Mouse (Mus musculus) midbrain, embryonic 12.5 days (tissue): ENCODE data around the gene Ulk4. TPM values are rescaled to one million over a fixed set of nuclear protein-coding genes. Genes with fewer than 3 reads are reported as not detected.
A peak's percentile ranks its signal among the peaks of the same experiment; 100 is the strongest.

Source experiments
- ATAC-seq: fragments of 200-750 bp; cut with Nextera tagmentation; 2 replicates; pipeline ENCODE4 v1.8.0; 2017; ENCODE audit warnings: low read depth, moderate TSS enrichment, moderate library complexity; ENCODE audit not compliant: low FRiP score
- H3K27ac ChIP-seq: fragments of 300-500 bp; sonication (generic); replicated peaks from 2 replicates; pipeline ENCODE4 v1.5.1; 2016; ENCODE audit warnings: mild to moderate bottlenecking
- H3K27me3 ChIP-seq: fragments of 300-500 bp; sonication (generic); 2 replicates; pipeline ENCODE4 v1.6.1; 2016; ENCODE audit warnings: mild to moderate bottlenecking
- H3K36me3 ChIP-seq: fragments of 300-500 bp; sonication (generic); 2 replicates; pipeline ENCODE4 v1.6.1; 2016
- H3K4me1 ChIP-seq: fragments of 300-500 bp; sonication (generic); 2 replicates; pipeline ENCODE4 v1.6.1; 2016
- H3K4me2 ChIP-seq: fragments of 300-500 bp; sonication (generic); replicated peaks from 2 replicates; pipeline ENCODE4 v1.6.1; 2016; ENCODE audit warnings: mild to moderate bottlenecking, moderate library complexity
- H3K4me3 ChIP-seq: fragments of 300-500 bp; sonication (generic); 2 replicates; pipeline ENCODE4 v1.5.1; 2016; ENCODE audit warnings: mild to moderate bottlenecking
- H3K9ac ChIP-seq: fragments of 300-500 bp; sonication (generic); replicated peaks from 2 replicates; pipeline ENCODE4 v1.6.1; 2016; ENCODE audit warnings: mild to moderate bottlenecking, moderate library complexity
- H3K9me3 ChIP-seq: fragments of 300-500 bp; sonication (generic); 2 replicates; pipeline ENCODE4 v1.6.1; 2016; ENCODE audit warnings: mild to moderate bottlenecking
- WGBS: fragments of 180-500 bp; shearing (Covaris S2); methylation state at CpG from one replicate; pipeline ENCODE4 v1.1.7; 2016; 5-methylcytosine and 5-hydroxymethylcytosine counted together
- polyA plus RNA-seq: library from polyadenylated mRNA; unstranded; fragments of >200 nt; fragmentation: Nextera tagmentation; extraction: Ambion mirVana; gene quantifications from 2 replicates; pipeline ENCODE4 v1.2.1, GENCODE M21; 2016

Gene Ulk4
- polyA plus RNA-seq, 1 experiment from 2014 or later: 193 TPM

DNA sequence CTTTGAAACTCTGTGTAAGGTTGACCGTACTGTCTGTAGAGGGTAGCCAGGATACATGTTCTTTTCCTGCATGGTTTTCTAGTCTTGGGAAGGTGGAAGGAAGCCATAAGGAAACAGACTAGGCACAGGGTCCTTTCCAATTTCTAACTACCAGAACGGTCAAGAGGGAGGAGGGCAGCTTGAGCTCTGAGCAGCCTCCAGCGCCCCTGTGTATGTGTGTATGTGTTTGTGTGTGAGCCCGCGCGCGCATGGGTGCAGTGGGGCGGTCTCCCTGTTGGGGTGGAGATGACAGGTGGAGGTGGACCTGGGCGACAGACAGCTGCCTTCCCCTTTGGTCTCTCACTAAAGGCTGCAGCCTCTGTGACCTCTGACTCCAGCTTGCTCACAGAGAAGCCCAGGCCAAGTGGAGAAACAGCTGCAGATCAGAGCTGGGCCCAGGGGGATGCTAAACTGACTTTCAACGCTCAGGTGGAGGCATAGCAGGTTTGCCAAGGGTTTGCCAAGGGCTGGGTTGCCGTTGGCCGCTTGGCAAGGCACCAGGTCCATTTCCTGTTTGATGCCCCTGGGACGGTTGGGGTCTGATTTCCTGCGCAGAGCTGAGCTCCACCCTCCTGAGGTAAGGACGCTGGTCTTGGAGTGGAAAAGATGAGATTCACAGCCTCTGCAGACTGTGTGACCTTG is 21.6 kb upstream of the Ulk4 start:
- ATAC-seq: no peak
- H3K4me3 ChIP-seq: peak overlapping the region; percentile 95
- H3K4me1 ChIP-seq: peaks cover 48% of the 10 kb centered on the region
- H3K27ac ChIP-seq: peak overlapping the region; percentile 70
- peak overlapping the region; percentile 95 for H3K9ac ChIP-seq
- peaks cover 12% of the 10 kb centered on the region for H3K27me3 ChIP-seq
- no peaks in the 10 kb centered on the region for H3K9me3 ChIP-seq
- no peaks in the 10 kb centered on the region for H3K36me3 ChIP-seq
- H3K4me2 ChIP-seq: peak overlapping the region; percentile 87
- WGBS: 31% methylated on average over 15 of the region's 15 CpGs

DNA sequence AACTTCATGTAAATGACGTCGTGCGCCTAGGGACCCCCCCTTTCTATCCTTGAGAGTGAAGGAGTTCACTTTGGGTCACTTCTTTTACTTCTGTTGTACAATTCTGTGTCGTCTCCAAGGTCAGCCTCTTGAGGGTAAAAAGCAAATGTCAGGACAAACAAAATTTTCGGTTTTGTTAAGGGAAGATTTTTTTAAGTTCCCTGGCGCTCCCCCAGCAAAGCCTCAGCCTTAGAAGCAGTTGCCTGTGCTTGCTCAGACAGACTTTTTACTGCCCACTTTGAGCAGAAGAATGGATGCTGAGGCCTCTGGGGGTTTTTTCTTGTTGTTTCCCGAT is 21.0 kb upstream of the Ulk4 start:
- H3K27ac ChIP-seq: peak overlapping the region; percentile 70
- 4% methylated on average over 7 of the region's 7 CpGs for WGBS
- H3K27me3 ChIP-seq: peaks cover 12% of the 10 kb centered on the region
- peak overlapping the region; percentile 95 for H3K4me3 ChIP-seq
- peak overlapping the region; percentile 95 for H3K9ac ChIP-seq
- H3K4me1 ChIP-seq: peaks cover 43% of the 10 kb centered on the region
- H3K36me3 ChIP-seq: no peaks in the 10 kb centered on the region
- peak overlapping the region; percentile 87 for H3K4me2 ChIP-seq
- ATAC-seq: no peak
- H3K9me3 ChIP-seq: no peaks in the 10 kb centered on the region

DNA sequence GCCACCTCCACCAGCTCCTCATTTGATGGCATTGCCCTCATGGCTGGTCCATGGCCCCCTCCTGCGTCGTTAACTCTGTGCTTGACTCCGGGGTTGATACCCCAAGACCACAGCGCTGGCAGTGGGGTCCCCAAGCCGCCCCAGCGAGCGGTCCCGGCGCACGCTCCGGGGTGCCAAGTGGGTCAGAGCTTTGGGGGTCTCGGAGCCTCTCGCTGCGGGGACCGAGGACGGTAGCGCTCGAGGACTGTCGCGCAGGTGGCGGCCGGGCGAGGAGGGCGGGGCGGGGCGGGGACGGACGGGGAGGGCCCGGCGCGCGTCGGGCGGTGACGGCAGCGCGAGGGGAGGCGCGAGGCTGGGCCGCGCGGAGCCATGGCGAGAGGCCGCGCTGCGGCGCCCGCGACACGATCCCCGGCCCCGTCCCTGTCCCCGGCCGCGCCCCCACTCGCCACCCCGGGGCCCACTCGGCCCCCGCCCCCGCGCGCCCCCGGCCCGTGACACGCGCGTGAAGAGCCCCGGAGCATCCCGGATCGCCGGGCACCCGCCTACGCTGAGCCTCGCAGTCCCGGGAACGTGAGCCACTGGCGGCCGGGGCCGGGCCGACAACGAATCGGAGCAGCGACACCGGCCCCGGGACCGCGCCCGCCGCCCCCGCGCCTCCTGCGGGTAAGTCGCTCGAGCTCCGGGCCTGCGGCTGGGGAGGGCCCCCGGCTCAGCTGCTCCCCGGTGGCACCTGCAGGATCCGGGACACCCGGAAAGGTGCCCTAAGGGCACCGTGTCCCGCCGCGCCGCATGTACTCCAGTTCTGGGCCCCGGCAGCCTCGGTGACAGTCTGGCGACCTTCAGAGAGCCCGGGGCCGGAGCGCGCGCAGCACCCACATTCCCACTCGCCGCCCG is 20.4 kb upstream of the Ulk4 start, which contains the start of gene Trak1:
Gene Trak1 (plus strand): TSS at position 332 of the 894 bp plus-strand sequence.
- Histone ChIP-seq H3K9me3 (no peaks in the 10 kb centered on the region), H3K36me3 (no peaks in the 10 kb centered on the region), H3K27me3 (peaks cover 12% of the 10 kb centered on the region), H3K27ac (peak within 1 kb of the TSS; percentile 70), H3K4me1 (peaks cover 38% of the 10 kb centered on the region), H3K9ac (peak within 1 kb of the TSS; percentile 95), H3K4me3 (peak within 1 kb of the TSS; percentile 95), H3K4me2 (peak within 1 kb of the TSS; percentile 87)
- peak; percentile 79 for ATAC-seq
- WGBS: under 1% methylated on average over 75 of the region's 116 CpGs

DNA sequence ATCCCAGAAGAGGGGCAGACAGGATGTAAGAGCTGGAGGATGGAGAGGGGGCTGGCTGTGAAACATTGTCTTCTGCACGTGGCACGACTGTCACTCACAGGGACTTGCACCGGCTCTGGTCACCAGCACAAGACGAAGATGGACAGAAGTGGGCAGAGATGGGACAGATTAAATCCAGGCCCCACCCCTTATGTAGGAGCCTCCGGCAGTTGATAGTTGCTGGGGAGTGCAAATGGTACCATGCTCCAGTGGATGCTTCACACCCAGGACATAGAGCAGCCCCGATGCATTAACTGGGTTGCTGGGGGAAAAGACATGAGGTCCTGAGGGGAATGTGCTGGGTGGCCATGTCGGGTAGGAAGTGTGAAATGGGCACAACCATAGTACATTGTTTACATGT is 18.2 kb upstream of the Ulk4 start:
- H3K4me2 ChIP-seq: no peak overlapping the region
- ATAC-seq: no peak
- 75% methylated on average over 7 of the region's 7 CpGs for WGBS
- no peak overlapping the region for H3K4me3 ChIP-seq
- no peak overlapping the region for H3K9ac ChIP-seq
- peaks cover 12% of the 10 kb centered on the region for H3K27me3 ChIP-seq
- 0 out of 2 replicates have a peak, but pooled peaks cover 7% of the 10 kb centered on the region for H3K9me3 ChIP-seq
- peaks cover 23% of the 10 kb centered on the region for H3K4me1 ChIP-seq
- no peaks in the 10 kb centered on the region for H3K36me3 ChIP-seq
- H3K27ac ChIP-seq: no peak overlapping the region

DNA sequence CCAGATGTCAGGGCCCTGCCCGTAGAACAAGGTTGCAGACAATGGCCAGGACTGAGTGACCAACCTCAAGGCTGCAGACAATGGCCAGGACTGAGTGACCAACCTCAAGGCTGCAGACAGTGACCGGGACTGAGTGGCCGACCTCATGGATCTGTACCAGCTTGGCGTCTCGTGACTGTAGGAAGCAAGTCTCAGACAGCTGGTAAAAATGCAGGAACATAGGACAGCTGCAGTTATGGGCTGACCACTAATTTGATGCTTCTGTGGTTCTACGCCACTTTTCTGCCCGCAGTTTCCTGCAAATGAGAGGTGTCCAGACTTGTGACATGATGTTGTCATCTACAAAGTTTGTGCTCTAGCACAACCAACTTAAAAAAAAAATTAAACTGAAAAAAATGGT is 16.2 kb upstream of the Ulk4 start:
- 90% methylated on average over 7 of the region's 7 CpGs for WGBS
- Histone ChIP-seq H3K36me3 (no peaks in the 10 kb centered on the region), H3K9ac (no peak overlapping the region), H3K27ac (no peak overlapping the region), H3K4me2 (no peak overlapping the region), H3K9me3 (0 out of 2 replicates have a peak, but pooled peaks cover 9% of the 10 kb centered on the region), H3K4me3 (no peak overlapping the region), H3K4me1 (peaks cover 3% of the 10 kb centered on the region; the same call in 1 of the 2 replicates), H3K27me3 (peaks cover 12% of the 10 kb centered on the region)
- ATAC-seq: no peak

DNA sequence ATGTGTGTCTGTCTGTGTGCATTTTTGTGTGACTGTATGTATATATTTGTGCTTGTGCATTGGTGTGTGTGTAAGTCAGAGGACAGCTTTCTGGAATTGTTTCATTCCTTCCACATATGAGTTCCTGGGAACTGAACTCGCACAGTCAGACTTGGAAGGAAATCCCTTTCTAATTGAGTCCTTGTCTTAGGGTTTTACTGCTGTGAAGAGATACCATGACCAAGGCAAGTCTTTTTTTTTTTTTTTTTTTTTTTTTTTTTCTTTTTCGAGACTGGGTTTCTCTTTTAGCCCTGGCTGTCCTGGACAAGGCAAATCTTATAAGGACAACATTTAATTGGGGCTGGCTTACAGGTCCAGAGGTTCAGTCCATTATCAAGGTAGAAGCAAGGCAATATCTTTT is 14.3 kb upstream of the Ulk4 start:
- WGBS: 84% methylated on average over 2 of the region's 2 CpGs
- no peak for ATAC-seq

DNA sequence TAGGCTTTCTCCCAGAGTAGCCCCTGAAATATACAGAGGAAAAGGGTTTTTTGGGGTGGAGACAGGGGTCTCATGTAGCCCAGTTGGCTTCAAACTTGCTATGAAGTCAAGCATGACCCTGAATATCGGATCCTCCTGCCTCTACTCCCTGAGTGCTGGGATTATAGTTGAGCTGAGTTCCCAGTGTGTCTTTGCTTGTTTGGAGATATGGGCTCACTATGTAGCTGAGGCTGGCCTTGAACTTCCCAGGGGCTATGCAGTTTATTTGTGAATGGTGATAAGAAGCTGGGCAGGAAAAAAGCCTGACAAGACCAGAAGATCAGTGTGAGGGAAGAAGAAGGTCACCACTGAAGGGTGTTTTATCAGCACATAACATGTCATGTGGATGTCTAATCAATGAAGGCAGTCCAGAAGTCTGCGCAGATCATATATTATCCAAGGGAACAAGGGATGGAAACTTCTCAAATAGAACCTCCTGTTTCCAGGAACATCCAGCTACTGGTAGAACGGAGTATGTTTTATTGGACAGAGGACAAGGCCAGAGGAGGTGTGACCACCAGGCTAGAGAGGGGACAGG is 9.4 kb upstream of the Ulk4 start:
- 81% methylated on average over 3 of the region's 3 CpGs for WGBS
- H3K9ac ChIP-seq: peak overlapping the region; percentile 43; the same call in 1 of the 2 replicates
- H3K4me1 ChIP-seq: peaks cover 7% of the 10 kb centered on the region; the same call in 1 of the 2 replicates
- peaks cover 18% of the 10 kb centered on the region; the same call in 1 of the 2 replicates for H3K9me3 ChIP-seq
- ATAC-seq: no peak
- H3K27me3 ChIP-seq: no peaks in the 10 kb centered on the region
- peak overlapping the region; percentile 60 for H3K4me2 ChIP-seq
- H3K4me3 ChIP-seq: peak overlapping the region; percentile 50
- H3K27ac ChIP-seq: peak overlapping the region; percentile 36; the same call in 1 of the 2 replicates
- peaks cover 9% of the 10 kb centered on the region; the same call in 1 of the 2 replicates for H3K36me3 ChIP-seq

More for the DNA sequence above, 14.3 kb upstream of the Ulk4 start:
- Histone ChIP-seq H3K27ac (no peak overlapping the region), H3K27me3 (peaks cover 12% of the 10 kb centered on the region), H3K36me3 (no peaks in the 10 kb centered on the region), H3K9me3 (0 out of 2 replicates have a peak, but pooled peaks cover 9% of the 10 kb centered on the region), H3K4me2 (no peak overlapping the region), H3K4me3 (no peak overlapping the region), H3K9ac (no peak overlapping the region), H3K4me1 (0 out of 2 replicates have a peak, but pooled peaks cover under 1% of the 10 kb centered on the region)

DNA sequence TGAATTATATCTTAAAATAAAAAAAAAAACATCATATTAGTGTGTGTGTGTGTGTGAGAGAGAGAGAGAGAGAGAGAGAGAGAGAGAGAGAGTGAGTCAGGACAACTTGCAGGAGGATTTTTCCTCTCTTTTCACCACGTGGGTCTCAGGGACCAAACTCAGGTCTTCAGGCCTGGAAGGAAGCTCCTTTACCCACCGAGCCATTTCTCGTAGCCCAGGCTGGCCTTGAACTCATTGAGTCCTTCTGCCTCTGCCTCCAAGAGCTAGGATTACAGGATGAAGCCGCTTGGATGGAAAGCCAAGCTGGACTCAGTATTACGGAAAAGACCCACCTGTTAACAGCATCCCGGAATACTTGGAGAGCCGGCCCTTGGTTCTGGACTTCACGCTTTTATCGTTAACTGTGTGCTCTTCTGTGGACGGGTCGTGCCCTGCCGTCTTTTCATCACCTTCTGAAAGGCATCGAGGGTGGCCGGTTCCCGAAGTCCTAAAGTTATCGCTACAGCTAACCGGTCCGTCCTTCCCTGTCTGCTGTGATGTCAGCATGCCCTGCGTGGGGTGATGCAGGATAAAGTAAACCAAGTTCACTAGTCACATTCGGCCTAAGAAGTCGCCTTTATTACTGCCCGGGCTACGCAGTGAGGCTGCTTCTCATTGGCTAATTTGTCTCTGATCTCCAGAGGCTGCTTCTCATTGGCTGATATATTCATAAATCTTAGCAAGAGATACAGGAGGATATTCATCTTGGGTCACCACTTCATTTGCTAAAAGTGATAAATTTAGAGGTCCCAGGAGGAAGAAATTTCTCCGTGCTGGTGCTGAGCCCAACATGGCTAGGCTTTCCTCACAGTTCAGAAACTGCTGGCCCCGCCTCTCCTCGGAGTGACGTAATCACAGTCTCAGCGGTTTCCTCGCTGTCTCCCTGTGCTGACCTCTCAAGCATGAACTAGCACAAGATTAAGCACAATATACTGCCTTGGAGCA is 8.6 kb upstream of the Ulk4 start:
- Histone ChIP-seq H3K27me3 (no peaks in the 10 kb centered on the region), H3K9ac (peak overlapping the region; percentile 63), H3K4me1 (peaks cover 7% of the 10 kb centered on the region; the same call in 1 of the 2 replicates), H3K27ac (peak overlapping the region; percentile 49; the same call in 1 of the 2 replicates), H3K4me2 (peak overlapping the region; percentile 60), H3K36me3 (peaks cover 9% of the 10 kb centered on the region; the same call in 1 of the 2 replicates), H3K4me3 (peak overlapping the region; percentile 50), H3K9me3 (peaks cover 16% of the 10 kb centered on the region; the same call in 1 of the 2 replicates)
- ATAC-seq: peak; percentile 87
- WGBS: 22% methylated on average over 29 of the region's 29 CpGs

DNA sequence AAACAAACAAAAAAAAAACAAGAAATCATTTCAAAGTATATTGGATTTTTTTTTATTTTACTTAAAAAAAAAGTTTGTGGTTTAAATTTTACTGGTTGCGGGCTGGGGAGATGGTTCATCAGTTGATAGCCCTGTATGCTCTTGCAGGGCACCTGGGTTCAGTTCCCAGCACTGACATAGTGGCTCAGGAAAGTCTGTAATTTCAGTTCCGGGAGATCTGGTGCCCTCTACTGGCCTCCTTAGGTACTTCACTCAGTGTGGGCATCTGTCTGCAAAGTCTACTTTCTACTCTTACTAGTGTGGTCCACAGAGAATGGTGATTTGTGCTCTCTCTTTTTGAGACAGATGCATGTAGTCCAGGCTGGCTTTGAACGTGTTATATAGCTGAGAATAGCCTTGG is 7.4 kb upstream of the Ulk4 start:
- Histone ChIP-seq H3K9me3 (peaks cover 9% of the 10 kb centered on the region; the same call in 1 of the 2 replicates), H3K4me1 (peaks cover 7% of the 10 kb centered on the region; the same call in 1 of the 2 replicates), H3K36me3 (peaks cover 9% of the 10 kb centered on the region; the same call in 1 of the 2 replicates), H3K27me3 (no peaks in the 10 kb centered on the region), H3K9ac (no peak overlapping the region), H3K4me3 (no peak overlapping the region), H3K4me2 (no peak overlapping the region), H3K27ac (no peak overlapping the region)
- 86% methylated on average over 3 of the region's 3 CpGs for WGBS
- no peak for ATAC-seq

DNA sequence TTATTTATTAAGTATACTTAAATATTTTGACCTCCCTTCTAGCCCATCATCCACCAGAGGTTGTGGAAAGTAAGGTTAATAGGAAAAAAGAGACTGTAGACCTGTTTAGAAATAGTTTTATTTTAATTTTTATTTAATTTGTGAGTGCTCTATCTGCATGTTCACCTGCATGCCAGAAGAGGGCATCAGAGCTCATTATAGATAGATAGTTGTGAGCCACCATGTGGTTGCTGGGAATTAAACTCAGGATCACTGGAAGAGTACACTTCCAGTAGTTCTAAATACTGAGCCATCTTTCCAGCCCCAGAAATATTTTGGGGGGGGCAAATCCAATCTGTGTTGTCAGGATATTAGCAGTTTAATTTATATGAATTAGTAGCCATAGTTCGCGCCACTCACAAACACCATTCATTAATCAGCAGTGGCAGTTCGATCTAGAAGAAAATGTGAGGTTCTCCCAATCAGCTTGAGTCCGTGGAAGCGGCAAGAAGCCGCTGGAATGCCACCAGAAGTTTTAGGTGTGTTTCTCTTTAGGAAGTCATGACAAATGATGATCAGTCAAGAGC is 6.7 kb upstream of the Ulk4 start:
- no peak overlapping the region for H3K9ac ChIP-seq
- peaks cover 7% of the 10 kb centered on the region; the same call in 1 of the 2 replicates for H3K4me1 ChIP-seq
- H3K27me3 ChIP-seq: no peaks in the 10 kb centered on the region
- peaks cover 9% of the 10 kb centered on the region; the same call in 1 of the 2 replicates for H3K9me3 ChIP-seq
- peaks cover 9% of the 10 kb centered on the region; the same call in 1 of the 2 replicates for H3K36me3 ChIP-seq
- ATAC-seq: no peak
- WGBS: 98% methylated on average over 6 of the region's 6 CpGs
- H3K4me2 ChIP-seq: no peak overlapping the region
- H3K27ac ChIP-seq: no peak overlapping the region
- H3K4me3 ChIP-seq: no peak overlapping the region
